Mouse (Mus musculus): ENCODE results near the gene Mdfi.

DNA sequence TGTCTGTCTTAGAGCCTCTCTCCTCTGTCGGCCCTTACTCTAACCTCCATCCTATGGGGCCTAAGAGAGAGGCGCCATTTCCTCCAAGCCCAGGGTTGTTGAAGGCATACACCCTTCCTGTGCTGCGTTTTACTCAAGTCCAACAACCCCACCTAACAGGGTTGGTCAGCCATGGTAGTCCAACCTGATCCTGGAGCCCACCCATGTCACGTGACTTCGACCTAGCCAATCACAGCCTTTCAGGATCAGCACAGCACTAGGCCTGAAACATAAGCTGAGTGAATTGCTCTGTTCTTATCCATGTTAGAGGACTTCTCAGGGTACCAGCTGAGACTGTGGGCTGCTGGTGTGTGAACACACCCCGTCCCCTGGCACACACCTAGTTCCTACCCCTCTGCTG lies 22.3 kb downstream of the Mdfi start:
- TF ChIP-seq CTCF (IDR thresholded peaks at IDR 0.05; ENCODE audit: low read depth) (no peak), EP300 (IDR thresholded peaks at IDR 0.05; ENCODE audit: low read depth) (no peak)
